Mouse (Mus musculus): ENCODE data around the gene Ccdc73.
"Not testable (repeated sequence)": the region's sequence is repeated elsewhere in the genome, so short reads cannot be mapped to it uniquely, and the experiment has no call there.

The Ccdc73 gene

DNA sequence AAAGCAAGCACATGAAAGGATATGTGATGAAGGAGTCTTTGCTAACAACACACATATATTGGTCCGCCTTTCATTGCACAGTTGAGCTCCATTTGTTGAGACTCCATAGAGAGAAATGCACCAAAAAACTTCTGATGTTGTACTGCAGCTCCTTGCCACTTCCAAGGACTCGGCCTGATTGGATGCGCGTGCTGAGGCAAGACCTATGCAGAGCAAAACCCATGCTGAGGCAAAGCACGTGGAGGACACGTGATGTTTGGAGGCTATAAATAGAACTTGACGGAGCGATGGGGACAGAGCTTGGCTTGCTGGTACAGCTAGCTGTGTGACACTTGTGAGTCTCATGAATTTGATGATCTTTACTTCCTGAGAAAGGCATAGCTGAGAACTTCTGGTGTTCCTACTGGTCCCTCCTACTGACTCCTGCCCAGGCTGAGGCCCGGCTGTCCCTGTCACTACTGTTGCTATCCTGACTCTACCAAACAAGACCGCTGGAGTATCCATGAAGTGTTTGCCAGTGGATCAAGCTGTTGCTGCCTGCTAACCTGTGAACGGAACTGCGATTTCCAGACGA, at the start of gene Ccdc73:
TSS of gene Ccdc73 (plus strand) at position 524 of the 574 bp plus-strand sequence.
- no peak for DNase-seq (ENCODE audit: low spot score)

DNA sequence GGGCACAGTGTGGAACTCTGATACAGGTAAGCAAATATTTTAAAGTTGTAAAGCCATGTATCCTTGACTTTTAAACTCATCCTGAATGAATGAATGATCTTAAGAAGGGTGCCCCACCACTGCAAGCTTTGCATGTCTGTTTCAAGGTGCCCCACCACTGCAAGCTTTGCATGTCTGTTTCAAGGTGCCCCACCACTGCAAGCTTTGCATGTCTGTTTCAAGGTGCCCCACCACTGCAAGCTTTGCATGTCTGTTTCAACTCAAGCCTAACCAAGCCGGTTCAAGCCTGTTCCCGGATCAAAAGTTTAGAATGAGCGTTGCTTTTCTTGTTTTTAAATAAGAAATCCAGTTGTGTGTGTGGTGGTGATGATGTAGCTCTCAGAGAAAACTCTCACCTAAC, 48.8 kb upstream of the Ccdc73 start:
- DNase-seq (ENCODE audit: low spot score), result not testable (repeated sequence)

DNA sequence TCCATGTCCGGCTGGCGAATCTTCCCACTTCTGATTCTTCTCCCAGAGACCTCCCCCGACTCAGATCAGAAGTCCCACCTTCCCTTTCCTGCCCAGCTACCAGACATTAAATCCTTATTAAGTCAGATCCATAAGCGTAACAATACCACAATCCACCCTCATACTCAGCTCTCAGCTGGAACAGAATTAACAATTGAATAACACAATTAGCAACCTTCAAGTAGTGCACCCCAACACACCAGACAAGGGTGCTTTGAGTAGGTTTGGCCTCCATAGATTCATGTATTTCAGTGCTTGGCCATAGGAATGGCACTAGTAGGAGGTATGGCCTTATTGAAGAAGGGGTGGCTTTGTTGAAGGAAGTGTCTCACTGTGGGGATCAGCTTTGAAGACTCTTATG, 41.4 kb upstream of the Ccdc73 start:
- no peak for DNase-seq (ENCODE audit: low spot score)

DNA sequence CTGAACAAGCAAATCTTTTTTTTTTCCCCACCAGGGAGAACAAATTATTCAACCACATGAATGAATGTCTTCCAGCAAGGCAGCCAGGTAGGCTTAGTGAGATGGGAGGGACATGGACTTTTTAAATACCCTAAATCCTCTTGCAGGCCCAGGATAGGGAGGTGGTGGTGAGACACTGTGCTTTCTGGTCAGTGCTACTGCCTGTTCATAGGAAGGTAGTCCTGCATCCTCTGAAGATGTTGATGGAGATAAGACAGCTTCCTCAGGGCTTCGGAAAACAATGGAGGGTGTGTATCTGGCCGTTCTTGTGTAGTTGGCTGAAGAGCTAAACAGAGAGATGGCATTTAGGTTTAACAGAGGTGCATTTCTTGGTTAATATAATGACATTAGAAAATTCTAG, 35.1 kb upstream of the Ccdc73 start:
- no peak for DNase-seq (ENCODE audit: low spot score)

DNA sequence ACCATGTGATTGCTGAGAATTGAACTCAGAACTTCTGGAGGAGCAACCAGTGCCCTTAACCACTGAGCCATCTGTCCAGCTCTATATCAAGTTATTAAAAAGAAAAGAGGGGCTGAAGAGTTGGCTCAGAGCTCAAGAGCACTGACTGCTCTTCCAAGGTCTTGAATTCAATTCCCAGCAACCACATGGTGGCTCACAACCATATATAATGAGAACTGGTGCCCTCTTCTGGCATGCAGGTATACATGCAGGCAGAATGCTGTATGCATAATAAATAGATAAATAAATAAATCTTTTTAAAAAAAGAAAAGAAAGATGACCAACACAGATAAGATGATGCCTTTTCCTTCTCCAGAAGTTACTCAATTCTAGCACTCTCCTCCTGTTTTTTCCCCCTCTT, 26.6 kb upstream of the Ccdc73 start:
- DNase-seq (ENCODE audit: low spot score), result no peak

DNA sequence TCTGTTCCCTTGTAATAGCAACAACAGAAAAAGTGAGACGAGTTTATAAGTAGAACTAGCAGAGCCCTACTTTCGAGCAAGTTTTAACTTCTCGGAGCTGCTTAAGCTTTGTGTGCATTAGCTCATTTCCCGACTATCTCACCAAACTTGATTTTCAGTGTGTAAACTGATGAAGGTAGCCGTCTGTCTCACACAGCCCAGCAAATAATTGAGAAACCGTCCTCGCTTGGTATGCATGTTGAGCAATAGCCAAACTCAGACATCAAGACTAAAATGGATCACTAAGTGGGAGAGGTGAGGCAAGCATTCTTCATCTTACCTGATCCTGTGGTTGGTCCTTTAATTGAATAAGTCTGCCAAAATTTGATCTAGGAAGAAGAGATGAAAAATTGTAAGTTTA, 25.9 kb upstream of the Ccdc73 start:
- DNase-seq (ENCODE audit: low spot score), result no peak

DNA sequence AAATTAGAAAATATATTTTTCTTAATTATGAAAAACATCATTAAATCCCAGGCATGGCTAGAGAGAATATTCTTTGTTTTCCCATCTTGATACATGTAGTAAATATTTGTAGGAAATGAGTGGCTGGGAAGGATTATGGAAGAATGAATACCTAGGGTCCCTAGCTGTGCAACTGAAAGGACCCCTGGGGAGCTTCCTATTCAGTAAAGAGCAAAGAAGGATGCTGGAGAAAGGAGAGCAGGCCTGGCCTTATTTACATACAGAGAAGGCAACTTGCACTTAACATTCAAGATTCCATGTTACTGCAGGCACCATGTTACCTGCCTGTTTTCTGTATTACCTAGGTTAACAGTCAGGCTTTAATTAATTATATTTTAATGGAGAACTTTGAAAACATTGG, 25.0 kb upstream of the Ccdc73 start:
- no peak for DNase-seq (ENCODE audit: low spot score)

DNA sequence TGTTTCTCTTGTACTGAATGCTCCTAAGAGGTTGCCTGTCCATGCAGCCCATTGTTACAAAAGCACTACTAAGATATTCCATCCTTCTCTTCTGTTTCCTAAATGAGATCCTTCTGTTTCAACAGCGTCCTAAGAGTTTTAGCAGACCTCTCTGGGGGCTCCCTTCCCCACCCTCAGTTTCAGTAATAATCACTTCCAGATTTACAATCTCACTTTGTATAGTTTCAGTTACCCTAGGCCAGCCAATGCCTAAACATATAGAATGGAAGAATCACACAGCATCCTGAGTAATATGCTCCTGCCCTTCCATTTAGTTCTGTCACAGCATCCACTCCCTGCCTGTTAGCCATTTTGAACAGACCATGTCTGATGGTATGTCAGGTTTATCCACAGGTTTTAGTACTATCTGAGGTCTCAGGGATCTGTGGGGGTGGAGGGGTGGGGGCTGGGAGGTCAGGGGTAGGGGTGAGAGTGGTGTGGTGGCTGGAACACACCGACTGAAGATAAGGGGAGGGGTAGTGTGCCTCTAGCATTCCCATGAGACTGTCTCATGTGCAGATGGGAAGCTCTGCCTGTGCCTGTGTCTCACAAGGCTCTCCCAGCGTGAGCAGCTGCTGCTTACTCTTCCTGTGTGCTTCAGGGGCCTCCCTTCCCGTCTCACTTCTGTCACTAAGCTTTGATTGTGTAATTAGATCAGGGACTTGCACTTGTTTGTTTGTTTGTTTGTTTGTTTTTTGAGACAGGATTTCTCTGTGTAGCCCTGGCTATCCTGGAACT, 20.8 kb upstream of the Ccdc73 start:
- DNase-seq (ENCODE audit: low spot score), result no peak

DNA sequence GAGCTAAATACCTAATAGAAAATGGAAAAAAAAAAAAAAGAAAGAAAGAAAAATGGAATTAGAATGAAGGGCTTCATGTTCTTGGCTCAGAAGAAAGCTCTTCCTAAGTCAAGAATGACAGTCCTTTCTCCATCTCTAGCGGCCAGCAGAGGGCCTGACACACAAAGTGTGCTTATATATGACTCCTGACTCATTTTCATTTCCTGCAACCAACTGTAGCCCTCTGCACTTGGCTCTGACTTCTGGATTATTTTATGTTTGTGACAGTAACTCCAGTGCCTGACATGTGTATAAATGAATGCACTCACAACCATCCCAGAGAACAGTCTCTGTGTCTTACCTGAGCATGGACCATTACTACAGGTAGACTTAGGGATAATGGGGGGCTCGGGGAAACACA, 20.0 kb upstream of the Ccdc73 start:
- no peak for DNase-seq (ENCODE audit: low spot score)

DNA sequence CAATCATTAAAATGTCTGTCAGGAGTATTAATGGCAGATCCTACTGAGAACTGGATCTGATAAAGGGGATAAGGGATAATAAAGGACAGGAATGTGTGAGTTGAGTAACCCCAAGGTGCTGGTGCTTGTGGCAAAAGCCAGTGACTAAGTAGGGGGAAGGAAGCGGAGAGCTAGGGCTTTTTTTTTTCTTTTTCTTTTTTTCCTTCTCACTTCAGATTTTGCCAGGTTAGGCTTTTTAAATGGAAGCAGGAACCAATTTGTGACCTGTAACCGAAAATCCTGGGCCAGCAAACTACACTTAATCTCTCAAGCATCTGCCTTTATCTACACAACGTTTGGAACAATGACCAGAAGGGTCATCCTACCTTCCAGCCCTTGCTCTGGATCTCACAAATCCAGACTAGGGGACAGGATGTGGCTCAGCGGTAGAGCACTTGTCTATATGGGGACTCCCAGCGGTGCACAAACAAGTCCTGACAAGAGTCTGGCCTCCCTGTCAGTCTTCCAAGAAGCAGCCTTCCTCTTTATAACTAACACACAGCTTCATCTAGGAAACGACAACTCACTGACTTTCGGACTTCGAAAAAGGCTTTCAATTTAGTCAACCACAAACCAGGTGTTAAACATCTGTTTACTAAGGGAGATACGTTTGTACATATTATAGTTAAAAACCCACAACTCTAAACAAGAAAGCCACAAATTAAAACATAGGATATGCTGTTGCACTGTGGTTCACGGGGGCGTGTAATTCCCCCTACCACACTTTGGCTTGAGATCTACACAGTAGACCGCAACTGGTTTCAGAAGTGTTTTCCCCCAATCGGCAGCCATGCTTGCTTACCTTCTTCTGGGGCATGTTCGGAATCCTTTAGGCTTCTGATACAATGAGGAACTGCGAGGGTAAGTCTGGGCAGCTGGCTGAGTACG, 19.1 kb upstream of the Ccdc73 start:
- DNase-seq (ENCODE audit: low spot score), result no peak

DNA sequence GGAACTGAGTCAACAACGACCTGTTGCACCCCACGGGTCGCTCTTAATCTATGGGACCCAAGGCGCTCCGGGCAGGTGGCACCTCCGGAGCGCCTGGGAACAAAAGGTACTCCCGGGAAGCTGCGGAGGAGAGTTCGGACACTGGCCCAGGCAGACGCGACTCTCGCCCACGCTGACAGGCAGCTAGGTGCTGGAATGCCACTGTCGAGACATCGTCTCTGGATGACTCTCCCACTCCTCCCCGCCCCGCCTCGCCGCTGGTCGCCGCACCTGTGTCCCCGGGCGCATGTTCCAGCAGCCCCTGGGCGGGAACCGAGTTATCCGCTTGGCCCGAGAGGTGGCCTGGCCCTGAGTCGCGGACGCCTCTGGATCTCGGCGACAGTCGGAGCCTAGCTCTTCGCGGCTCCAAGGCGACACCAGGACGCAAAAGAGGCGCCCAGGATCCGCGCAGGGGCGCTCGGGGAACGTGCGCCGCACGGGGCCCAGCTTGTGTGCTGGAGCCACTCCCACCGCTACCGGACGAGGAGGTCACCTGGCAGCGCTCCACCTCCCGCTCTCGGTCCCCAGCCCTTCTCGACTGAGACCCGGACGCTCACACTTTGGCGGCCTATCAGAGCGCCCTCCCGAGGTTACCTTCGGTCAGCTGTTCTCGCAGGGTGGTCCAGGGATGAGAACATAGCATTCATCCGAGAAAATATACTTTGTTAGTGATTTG, 18.2 kb upstream of the Ccdc73 start, which contains the start of gene Prrg4:
TSS of gene Prrg4 (minus strand) at position 601 of the 715 bp plus-strand sequence.
- no peak for DNase-seq (ENCODE audit: low spot score)

DNA sequence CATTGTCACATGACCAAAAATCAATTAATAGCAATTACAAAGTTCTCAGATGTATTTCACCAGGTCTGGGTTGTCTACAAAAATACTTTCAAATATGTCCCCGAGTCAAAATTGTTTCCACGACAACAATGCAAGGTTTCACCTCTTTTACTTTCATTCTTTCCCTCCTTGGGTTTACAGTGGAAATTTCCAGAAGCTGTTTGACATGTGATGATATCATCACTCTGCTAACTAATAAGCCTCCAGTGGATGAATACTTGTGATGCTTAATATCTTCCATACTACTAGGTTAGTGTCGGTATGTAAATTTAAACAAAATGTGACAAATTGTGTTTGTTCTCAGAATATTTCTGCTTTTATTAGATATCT, 17.6 kb upstream of the Ccdc73 start:
- DNase-seq (ENCODE audit: low spot score), result no peak

DNA sequence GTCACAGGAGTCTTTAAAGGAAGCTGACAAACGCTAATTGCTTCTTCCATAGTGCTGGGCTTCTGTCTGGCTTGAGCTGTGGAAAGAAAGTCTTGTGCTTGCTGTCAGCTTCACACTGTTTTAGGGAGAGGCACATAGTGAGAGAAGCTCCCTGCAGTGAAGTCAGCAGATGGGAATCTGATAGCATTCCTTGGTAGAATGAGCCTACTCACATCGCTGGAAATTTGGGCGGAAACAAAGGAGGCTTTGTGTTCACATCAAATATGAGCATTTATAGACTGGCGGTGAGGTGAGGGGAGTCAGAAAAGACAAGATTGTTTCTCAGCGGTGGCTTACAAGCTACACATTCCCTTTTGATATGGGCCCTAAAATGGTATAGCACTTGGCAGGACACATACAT, 15.9 kb upstream of the Ccdc73 start:
- no peak for DNase-seq (ENCODE audit: low spot score)

DNA sequence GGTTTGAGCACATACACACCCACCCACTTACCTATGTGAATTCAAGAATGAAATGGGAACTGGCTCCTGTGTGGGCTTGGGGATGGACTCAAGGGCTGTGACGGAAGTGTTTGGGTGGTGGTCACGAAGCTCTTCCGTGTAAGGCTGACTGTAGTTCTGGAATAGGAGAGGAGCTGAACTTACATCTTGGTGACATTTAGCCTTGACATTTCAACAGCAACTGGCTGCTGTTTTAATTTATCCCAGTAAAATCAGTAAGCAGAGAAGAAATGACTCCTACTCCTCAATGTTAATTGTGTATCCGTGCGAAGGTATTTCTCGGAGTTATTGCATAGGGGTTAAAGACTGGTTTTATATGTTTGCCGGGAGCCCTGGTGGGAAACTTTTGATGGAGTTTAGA, 15.1 kb upstream of the Ccdc73 start:
- DNase-seq (ENCODE audit: low spot score), result no peak

DNA sequence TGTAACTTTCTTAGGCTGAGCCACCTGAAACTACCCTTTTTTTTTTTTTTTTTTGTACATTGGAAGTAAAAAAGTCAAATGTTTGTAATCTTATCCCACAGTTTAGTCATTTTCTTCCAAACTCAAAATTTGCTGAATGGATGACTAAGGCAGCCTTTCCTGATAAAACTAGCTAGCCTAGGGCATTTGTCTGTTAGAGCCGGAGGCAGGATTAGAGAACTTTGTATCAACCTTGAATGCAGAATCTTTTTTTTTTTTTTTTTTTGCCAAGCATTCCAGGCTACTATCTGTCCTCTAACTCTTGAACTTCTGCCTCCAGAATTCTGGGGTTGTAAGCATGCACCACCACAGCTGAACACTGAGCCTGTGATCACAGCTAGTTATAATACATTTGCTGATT, 12.8 kb upstream of the Ccdc73 start:
- DNase-seq (ENCODE audit: low spot score), result no peak

DNA sequence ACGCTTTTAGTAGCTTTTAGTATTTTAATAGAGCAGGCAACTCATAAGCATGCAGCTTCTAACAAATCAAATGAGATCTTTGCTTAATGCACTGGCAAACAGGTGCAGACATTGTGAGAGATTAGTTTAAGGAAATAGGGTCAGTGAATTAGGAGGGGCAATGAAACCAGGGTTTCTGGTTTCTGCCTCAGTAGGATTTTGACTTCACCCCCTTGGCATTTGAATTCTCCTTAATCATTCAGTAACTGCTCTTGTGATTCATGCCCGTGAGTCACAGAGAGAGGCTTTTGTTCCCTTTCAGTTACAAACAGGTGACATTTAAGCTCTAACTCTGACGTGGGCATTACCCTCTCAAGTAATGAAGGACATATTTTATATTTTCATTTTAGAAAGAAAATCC, 11.9 kb upstream of the Ccdc73 start:
- no peak for DNase-seq (ENCODE audit: low spot score)

DNA sequence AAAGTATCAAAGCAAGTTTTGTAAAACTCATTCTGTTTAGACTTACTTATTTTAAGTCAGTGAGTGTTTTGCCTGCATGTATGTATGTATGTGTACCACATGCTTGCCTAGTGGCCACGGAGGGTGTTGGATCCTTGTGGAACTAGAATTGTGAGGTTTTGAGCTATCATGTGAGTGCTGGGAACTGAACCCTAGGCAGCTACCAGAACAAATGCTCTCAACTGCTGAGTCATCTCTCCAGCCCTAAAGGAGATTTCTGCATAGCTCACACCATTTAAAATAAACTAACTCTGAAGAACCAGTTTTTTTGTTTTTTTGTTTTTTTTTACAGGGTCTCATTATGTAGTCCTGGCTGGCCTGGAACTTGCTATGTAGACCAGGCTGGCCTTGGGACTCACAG, 11.4 kb upstream of the Ccdc73 start:
- DNase-seq (ENCODE audit: low spot score), result no peak

DNA sequence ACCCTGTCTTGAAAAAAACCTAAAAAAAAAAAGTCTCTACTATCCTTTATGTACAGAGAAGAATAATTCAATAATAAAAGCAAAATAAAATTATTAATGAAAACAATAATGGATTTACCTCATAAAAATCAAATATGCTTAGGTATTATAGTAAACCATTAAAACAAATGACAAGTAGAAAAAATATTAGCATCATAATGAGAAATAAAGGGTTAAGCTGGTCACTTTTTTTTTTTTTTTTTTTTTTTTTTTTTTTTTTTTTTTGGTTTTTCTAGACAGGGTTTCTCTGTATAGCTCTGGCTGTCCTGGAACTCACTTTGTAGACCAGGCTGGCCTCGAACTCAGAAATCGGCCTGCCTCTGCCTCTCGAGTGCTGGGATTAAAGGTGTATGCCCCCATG, 9.5 kb upstream of the Ccdc73 start:
- not testable (repeated sequence) for DNase-seq (ENCODE audit: low spot score)

DNA sequence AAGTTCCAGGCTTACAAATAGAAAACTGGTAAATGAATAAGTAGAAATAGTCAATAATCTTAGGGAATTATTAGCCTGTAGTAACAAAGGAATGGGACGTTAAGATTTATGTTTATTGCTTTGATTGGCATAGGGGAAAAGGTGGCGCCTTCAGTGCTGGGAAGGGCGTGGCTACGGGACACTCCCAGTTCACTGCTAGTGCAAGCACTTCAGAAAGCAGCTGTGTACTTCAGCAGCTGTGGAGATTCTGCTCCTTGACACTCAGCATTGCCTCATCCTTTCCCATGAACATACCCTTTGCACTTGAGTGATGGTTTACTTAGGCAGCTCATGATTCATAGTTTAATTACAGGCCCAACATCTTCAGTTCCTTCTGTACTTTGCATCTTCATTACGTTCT, 8.5 kb upstream of the Ccdc73 start:
- DNase-seq (ENCODE audit: low spot score), result no peak

DNA sequence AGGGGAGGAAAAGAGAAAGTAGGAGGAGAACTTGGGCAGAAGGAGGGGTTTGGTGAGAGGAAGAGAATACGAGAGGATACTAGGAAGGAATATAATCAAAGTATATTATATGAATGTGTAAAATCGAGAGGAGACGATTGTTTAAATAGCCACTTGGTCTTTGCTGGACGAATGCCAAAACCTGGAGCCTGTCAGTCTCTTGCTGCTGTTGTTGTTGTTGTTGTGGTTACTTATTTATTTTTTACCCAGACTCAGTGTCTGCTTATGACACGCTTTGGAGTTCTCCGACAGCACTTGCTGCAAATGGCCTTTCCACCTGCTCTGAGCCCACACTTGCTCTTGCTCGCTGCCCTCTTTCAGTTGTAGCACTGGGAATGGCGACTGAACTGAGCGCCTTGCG, 7.2 kb upstream of the Ccdc73 start:
- DNase-seq (ENCODE audit: low spot score), result no peak

DNA sequence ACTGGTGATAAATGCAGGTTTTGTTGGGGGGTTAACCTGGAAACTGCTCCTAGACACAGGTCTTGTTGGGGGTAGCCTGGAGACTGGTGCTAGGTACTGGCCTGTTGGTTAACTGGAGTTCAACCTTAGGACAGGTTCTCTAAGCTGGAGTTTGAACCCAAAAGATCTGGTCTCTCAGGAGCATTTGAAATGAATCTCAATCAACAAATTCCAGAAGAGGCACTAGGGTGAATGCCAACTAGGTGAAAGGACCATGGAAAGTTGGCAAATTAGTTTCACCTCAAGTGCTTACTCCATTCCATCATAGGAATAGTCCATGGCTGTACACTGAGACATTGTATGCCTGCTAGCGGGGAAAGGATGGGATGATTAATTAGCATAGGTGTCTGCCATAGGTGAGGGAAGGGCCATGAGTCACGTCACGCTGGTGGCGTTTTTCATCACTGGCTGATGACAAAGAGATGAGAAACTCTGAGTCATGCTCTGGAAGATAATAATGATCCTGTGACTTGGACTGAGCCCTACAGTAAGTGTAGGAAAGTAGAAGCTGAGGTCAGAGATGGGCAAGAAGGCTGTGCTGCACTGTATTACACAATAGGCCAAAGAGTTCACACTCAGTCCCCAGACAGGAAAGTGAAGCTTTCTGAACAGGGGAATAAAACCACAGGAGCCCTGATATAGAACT, 3.3 kb upstream of the Ccdc73 start:
- DNase-seq (ENCODE audit: low spot score), result no peak

DNA sequence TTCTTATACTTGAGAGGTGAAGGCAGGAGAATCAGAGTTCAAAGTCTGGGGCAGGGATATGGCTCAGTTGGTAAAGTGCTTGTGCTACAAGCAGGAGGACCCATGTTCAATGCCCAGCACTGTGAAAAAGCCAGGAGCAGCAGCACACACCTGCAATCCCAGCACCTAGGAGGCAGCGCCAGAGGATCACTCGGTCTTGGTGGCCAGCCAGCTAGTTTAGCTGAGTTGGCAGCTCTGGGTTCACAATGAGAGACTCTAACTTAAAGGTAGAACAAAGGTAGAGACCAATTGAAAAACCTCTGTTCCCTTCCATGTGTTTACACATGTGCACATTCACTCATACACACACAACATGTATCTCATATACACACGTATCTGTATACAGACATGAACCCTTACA, 1.5 kb downstream of the Ccdc73 start:
- DNase-seq (ENCODE audit: low spot score), result no peak

All from c-Kit-positive CD71-positive TER-119-positive erythroid progenitor cells, embryonic 14.5 days (primary cell).